Mouse (Mus musculus) gastrocnemius, postnatal 36 days (tissue): ENCODE results near the gene Dusp22. TPM values are rescaled to one million over a fixed set of nuclear protein-coding genes. Genes with fewer than 3 reads are reported as not detected.
A peak's percentile ranks its signal among the peaks of the same experiment; 100 is the strongest.

ENCODE experiments used
- DNase-seq, 2 experiments: peaks; one replicate each; pipeline ENCODE4 v3.0.0; 2022
- intact Hi-C: fragments of 180-260 bp; cut with DNase I; formaldehyde crosslinking; loops from one replicate; pipeline ENCODE4 v1.15.1; 2025
- total RNA-seq, 2 experiments: library from RNA; stranded (reverse); gene quantifications; 2 replicates each; pipeline ENCODE4 v1.2.3; 2021

Gene Dusp22
- total RNA-seq, 2 experiments from 2014 or later: 43.4 to 43.5 TPM

- DNase-seq: no peak
- intact Hi-C loops: no loop called here
These were observed 87.3 kb downstream of the Dusp22 start for GRCm38 (mm10) chr13:30747068-30747467.

GRCm38 (mm10) chr13:30747504-30747903 is 87.7 kb downstream of the Dusp22 start:
- DNase-seq: no peak
- intact Hi-C loops: no loop called here

GRCm38 (mm10) chr13:30748321-30748720 is 88.5 kb downstream of the Dusp22 start:
- intact Hi-C loops: no loop called here
- DNase-seq: no peak

GRCm38 (mm10) chr13:30749021-30749556 is 89.3 kb downstream of the Dusp22 start, which contains the start of gene Irf4:
Gene Irf4, plus strand, starts transcription at chr13:30749226.
- intact Hi-C loops: no loop called here
- peak; percentile 56 to 67 for DNase-seq

GRCm38 (mm10) chr13:30749557-30750141 is 89.8 kb downstream of the Dusp22 start:
- intact Hi-C loops: no loop called here
- no peak for DNase-seq

- DNase-seq: no peak
- intact Hi-C loops: no loop called here
These were observed 90.9 kb downstream of the Dusp22 start for GRCm38 (mm10) chr13:30750461-30751303.

GRCm38 (mm10) chr13:30751304-30751580 is 91.4 kb downstream of the Dusp22 start:
- intact Hi-C loops: no loop called here
- no peak for DNase-seq

GRCm38 (mm10) chr13:30752581-30753187 is 92.9 kb downstream of the Dusp22 start:
- intact Hi-C loops: no loop called here
- DNase-seq: no peak

- intact Hi-C loops: no loop called here
- DNase-seq: no peak
These were observed 93.6 kb downstream of the Dusp22 start for GRCm38 (mm10) chr13:30753441-30753840.

- DNase-seq: no peak
- intact Hi-C loops: no loop called here
These were observed 94.3 kb downstream of the Dusp22 start for GRCm38 (mm10) chr13:30754066-30754465.

- no peak for DNase-seq
- intact Hi-C loops: no loop called here
These were observed 95.2 kb downstream of the Dusp22 start for GRCm38 (mm10) chr13:30754825-30755476.

- intact Hi-C loops: no loop called here
These were observed 95.8 kb downstream of the Dusp22 start for GRCm38 (mm10) chr13:30755577-30755976.

GRCm38 (mm10) chr13:30755998-30756639 is 96.3 kb downstream of the Dusp22 start:
- intact Hi-C loops: no loop called here
- DNase-seq: no peak

More at GRCm38 (mm10) chr13:30755577-30755976, 95.8 kb downstream of the Dusp22 start:
- no peak for DNase-seq

GRCm38 (mm10) chr13:30757264-30757900 is 97.6 kb downstream of the Dusp22 start:
- intact Hi-C loops: no loop called here
- DNase-seq: no peak

GRCm38 (mm10) chr13:30758789-30759381 is 99.1 kb downstream of the Dusp22 start:
- DNase-seq: no peak
- intact Hi-C loops: no loop called here

- DNase-seq: no peak
- intact Hi-C loops: no loop called here
These were observed 100.7 kb downstream of the Dusp22 start for GRCm38 (mm10) chr13:30760374-30761090.
